Mouse (Mus musculus): Measurements from ENCODE around the gene Pah.

The Pah gene

DNA sequence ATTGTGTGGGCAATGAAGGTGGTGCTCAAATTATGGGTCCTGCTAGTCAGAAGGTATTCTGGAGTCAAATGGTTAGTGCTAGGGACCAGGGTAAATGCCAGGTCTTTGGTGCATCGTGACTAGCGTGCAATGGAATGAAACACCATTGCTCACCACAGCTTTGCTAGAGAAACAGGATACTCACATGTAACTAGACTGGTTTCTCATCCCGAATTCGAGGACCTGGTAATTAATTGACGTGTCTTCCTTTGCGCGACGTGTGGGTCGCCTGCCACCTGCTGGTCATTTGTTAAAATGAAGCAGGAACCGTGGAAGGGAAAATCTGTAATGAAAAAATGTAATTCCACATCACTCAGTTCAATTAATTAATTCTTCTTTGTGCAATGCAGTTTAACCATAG, 17.6 kb upstream of the Pah start:
- WGBS, result 3% methylated on average over 10 of the region's 10 CpGs

DNA sequence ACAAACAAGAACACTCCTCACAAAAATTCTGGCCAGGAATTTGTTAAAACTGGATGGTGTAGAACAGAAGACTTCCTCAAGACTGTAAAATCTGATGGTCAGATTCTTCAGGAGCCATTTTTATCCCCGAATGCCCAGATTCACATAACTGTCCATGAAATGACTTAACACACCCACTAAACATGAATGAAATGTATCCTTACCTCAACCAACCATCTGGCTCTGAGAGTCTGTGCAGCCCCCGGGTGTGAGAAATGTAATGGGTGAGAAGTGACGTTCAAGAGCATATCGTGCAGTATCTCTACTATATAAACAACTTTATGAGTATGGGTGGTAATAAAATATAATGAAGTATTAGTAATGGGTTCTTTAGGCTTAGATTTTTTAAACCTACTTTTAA, 13.0 kb upstream of the Pah start:
- WGBS, result 54% methylated on average over 4 of the region's 4 CpGs

DNA sequence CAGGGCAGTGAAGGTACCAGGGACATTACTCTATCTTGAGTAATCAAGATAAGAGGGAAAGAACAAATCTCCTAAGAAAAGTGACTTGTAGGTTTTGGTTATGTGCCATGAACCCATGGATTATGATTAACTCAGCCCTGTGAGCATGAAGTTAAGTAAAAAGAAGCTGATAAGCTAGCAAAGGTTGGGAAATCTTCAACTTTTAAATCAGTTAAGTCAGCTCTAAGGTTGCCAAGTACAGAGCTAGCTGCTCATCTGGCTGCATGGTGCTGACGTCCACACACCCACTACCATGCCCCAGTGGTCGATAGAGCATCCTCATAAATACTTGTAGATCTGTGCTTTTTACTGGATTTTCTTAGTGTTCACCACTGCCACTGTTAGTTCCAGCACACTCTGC, 3.0 kb upstream of the Pah start:
- 84% methylated on average over 2 of the region's 2 CpGs for WGBS

DNA sequence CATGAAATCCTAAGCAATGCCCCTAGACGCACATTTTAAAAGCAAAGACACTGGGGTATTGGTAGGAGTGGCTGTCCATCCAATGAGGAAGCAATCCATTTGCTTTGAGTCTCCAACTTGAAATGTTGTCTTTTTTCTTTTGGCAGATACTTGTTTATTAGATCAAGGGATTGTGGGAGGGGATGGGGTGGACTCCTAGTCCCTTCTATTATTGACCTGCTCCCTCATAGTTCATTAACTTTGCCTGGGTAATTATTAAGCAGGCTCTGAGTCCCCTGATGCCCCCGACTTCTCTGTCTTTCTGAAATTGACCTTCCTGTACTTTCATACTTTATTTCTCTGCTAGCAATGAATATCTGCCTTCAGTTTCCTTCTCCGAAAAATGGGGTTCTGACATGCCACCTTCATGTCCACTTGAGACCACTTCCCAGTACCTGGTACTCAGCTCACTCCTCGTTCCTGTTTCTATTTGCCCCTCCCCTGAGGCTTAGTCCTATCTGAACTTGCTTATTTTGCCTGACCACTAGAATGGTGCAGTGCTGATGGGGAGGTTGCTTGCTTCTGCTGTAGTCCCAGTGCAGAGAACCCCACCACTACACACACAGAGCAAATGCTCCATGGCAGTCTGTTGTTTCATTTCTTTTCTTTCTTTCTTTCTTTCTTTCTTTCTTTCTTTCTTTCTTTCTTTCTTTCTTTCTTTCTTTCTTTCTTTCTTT, 1.0 kb upstream of the Pah start:
- WGBS, result 85% methylated on average over 4 of the region's 4 CpGs

GRCm38 (mm10) chr10:87534172-87534571, 12.6 kb downstream of the Pah start:
- 86% methylated on average over 1 of the region's 1 CpGs for WGBS

DNA sequence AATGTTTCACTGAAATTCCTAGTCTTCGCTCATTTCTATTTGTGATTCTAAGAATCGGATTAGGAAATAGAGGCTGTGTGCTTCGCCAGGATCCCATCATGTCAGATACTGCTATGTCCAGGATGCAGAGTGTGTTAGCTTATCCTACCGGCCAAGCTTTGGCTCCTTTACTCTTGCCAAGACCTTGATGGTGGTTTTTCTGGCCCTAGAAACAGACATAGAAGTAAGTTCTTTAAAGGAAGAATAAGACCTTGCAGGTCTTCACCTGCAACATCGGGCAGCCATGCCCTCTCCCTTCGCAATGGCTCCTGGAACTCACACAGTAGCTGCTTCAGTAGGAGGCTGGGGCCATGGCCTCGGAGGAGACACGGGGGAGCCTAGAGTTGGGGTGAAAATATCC, 24.2 kb downstream of the Pah start:
- WGBS, result 91% methylated on average over 8 of the region's 8 CpGs

- WGBS, result 53% methylated on average over 19 of the region's 19 CpGs
These were observed 25.0 kb downstream of the Pah start for GRCm38 (mm10) chr10:87546299-87547234.

DNA sequence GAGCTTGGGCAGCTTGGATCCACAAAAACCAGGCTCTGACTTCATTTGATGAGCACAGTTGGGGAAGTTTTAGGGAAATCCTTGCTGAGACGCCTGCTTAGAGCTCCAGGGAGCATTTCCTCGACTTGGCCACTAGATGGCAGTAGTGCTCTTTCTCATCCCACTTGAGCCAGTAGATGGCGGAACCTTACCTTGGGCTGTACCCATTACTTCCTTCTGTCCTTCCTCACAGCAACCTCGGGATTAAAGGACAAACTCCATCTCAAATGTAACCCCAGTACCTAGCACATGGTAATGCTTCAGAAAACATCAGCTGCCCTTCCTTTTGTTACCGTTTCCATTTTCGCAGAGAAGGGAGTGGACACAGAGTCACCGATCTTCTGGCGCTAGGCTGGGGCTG, 31.1 kb downstream of the Pah start:
- 27% methylated on average over 8 of the region's 8 CpGs for WGBS

DNA sequence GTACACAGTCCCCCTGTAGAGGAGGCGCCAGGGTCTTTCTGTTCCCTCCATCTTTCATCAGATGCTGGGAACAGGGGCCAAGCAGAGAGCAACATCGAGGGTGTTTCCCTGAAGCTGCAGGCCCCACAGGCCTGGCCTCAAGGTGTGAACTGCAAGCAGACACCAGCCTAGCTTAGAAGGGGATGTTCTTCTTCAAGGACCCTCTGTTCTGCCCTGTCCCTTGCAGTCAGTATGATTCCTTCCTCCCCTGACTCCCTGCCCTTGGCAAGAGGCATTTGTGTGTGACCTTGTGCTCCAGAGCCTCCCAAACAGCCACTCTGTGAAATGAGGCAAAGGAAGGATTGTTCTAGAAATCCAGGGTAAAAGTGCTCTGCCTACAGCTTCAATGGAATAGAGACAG, 34.8 kb downstream of the Pah start:
- 79% methylated on average over 2 of the region's 2 CpGs for WGBS

DNA sequence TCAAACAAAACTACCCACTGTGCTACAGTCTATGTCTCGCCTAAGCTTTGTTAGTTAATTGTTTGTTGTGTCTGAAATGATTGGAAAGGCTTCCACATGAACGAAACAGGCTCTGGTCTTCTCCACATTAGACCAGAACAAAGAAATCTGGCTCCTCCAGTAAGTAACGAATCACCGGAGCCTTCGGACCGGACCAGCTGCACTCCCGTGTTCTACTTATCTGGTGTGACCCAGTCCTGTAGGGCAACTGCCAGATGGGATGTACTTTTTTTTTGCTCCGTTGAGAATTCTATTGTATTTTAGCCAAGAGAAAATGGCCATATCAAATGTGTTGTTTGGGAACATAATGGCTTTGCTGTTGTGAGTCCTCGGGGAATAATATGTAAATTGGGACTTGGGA, 42.2 kb downstream of the Pah start:
- 59% methylated on average over 9 of the region's 9 CpGs for WGBS

DNA sequence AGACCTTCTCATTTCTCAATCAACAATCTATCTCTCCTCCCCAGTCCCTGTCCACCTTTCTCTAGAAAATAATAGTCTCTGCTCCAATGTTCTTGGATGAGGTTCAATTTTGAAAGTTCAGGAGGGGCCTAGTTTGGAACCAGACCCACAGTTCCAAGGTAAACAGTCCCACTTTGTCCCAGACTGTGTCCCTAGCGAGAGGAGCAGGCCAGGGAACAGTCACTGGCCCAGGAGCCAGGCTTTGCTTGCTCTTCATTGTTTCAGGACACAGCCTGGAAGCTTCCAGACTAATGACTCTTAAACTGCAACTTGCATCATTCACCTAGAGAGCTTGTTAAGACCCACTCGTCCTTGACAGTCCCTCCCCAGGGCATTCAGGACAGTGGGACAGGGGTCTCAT, 44.1 kb downstream of the Pah start:
- WGBS, result 67% methylated on average over 2 of the region's 2 CpGs

DNA sequence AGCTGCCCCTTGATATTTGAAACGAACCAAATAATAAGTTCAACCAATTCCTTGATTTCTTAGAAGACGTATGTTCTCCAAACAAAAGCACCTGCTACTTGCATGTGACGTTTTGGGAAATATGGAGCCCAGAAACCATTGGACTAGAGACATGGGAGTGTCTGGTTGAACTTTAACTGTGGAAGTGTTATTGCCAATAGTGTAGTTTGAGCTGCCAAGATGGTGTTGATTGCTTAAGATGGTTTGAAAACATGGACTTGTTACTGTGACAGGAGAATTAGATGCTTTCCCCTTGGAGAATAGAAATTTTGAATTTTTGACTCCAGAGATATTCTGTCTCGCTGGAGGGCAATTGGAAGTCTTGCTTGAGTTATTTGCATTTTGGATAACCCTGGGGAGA, 50.9 kb downstream of the Pah start:
- 85% methylated on average over 4 of the region's 4 CpGs for WGBS

- WGBS, result 79% methylated on average over 1 of the region's 1 CpGs
These were observed 65.1 kb downstream of the Pah start for GRCm38 (mm10) chr10:87586696-87587095.

- 44% methylated on average over 2 of the region's 2 CpGs for WGBS
These were observed 72.3 kb downstream of the Pah start for GRCm38 (mm10) chr10:87593916-87594315.

DNA sequence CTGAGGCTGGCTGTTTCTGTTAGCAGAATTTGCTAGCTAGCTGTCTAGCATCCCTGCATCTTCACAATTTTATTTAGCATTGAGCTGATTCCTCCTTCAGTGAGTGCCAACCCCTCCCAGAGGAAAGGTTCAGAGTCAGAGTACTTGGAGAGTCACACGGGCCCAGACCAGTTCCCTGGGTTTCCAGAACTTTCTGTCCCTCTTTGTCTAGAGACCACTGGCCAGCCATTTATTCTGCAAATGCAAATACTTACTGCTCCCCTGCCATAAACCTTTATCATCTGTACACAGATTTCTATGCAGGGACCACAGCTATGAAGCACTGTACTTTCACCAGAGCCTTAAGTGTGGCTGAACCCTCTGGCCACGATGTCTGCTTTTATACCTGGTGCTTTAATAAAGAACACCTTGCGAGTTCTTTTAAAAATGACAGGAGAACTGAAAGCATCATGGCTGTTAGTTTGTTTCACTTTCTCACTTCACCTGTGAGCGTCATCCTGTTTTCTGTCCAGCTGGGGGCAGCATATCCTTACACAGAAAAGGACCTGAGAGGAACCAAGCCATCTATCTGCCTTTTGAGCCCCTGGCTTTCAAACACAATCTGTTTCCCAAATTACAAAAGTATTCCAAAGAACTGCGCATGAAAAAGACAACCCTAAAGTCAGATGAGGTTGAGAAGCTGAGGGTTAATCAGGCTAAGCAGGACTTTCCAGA, 74.9 kb downstream of the Pah start:
- 33% methylated on average over 5 of the region's 5 CpGs for WGBS

GRCm38 (mm10) chr10:87597075-87597677, 75.6 kb downstream of the Pah start:
- 34% methylated on average over 9 of the region's 9 CpGs for WGBS

- WGBS, result 53% methylated on average over 1 of the region's 1 CpGs
These were observed 80.6 kb downstream of the Pah start for GRCm38 (mm10) chr10:87602151-87602550.

- WGBS, result 78% methylated on average over 1 of the region's 1 CpGs
These were observed 103.6 kb downstream of the Pah start for GRCm38 (mm10) chr10:87625196-87625595.
